Mouse (Mus musculus) E14TG2a.4 (cell line): ENCODE measurements around the gene Ybx2.
"Not testable (repeated sequence)": the region's sequence is repeated elsewhere in the genome, so short reads cannot be mapped to it uniquely, and the experiment has no call there.

ENCODE experiments used
- H3K27me3 ChIP-seq: 2 replicates; pipeline ENCODE4 v1.6.1; 2014; ENCODE audit warnings: low read length, control low read depth; ENCODE audit not compliant: insufficient read depth
- H3K36me3 ChIP-seq: 2 replicates; pipeline ENCODE4 v1.6.1; 2014; ENCODE audit warnings: low read length, control low read depth; ENCODE audit not compliant: insufficient read depth
- H3K4me1 ChIP-seq: replicated peaks from 2 replicates; pipeline ENCODE4 v1.6.1; 2014; ENCODE audit warnings: low read depth, low read length, control low read depth
- H3K4me3 ChIP-seq: replicated peaks from 2 replicates; pipeline ENCODE4 v1.5.1; 2014; ENCODE audit warnings: mild to moderate bottlenecking, low read length
- H3K9me3 ChIP-seq: 2 replicates; pipeline ENCODE4 v1.6.1; 2014; ENCODE audit warnings: low read length, control low read depth
- CTCF ChIP-seq: conservative IDR thresholded peaks from 2 replicates; pipeline ENCODE4 v1.5.1; 2014; ENCODE audit warnings: low read length
- NANOG ChIP-seq: IDR thresholded peaks from 2 replicates; pipeline ENCODE4 v1.6.1; 2014; ENCODE audit warnings: borderline replicate concordance, low read length, mixed read lengths
- POU5F1 ChIP-seq: IDR thresholded peaks from 2 replicates; pipeline ENCODE4 v1.6.1; 2014; ENCODE audit warnings: low read length, borderline replicate concordance

Gene Ybx2

DNA sequence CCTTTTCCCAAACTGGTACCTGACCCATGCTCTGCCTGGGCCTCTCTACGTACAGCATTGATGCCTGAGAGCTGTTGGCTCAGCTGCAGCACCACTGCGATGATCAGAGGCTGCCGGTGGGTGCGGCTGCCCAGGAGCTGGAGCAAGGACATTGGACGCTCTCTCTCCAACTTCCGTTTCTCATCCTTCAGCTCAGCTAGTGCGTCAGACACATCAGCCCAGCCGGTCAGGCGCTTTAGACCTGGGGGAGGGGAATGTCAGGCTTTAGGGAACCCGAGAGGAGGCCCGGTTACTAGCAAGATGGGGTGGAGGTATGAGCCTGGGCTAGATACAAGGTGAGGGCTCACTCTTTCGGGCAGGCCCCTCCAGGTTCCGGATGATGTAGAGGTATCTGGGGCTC, 9.6 kb downstream of the Ybx2 start:
- H3K9me3 ChIP-seq = no peaks in the 10 kb centered on the region
- H3K4me1 ChIP-seq = peaks cover 71% of the 10 kb centered on the region
- peaks cover 18% of the 10 kb centered on the region for H3K36me3 ChIP-seq
- TF ChIP-seq NANOG (no peak), CTCF (no peak), POU5F1 (no peak)
- no peak overlapping the region for H3K4me3 ChIP-seq
- H3K27me3 ChIP-seq = peaks cover 55% of the 10 kb centered on the region

DNA sequence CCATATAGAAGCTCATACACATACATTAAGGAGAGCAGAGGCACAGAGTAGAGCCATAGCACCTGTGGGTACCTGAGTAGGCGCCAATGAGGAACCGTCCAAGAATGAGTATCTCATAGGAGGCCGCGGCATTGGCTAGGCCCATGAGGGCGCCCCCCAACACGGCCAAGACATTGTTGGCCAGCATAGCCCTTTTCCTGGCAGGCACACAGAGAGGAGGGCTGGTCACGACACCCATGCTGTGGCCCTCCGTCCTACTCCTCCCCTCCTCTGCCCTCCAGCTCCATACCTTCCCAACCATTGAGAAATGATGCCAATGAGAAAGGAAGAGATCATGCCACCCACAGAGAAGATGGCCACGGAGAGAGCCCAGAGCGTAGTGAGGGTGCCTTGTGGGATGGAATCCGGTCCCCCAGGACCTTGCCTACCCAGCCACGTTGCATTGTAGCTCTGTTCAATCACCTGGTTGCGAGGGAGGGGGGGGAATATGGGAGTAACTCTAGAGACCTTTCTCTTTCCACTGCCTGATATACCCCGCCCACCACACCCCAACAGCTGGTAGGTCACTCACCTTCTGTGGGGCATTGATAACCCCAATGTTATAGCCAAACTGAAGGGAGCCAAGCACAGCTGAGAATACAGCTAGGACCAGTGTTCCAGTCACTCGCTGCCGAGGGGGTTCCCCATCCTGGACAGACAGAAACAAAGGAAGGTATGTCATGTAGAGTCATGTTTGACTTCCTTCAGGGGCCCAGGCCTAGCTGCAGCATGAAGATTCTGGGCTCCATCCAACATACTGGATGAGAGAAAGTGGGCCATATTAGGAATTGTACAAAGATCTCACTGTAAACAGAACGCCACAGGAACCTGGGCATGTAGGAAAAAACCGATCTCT, 10.6 kb downstream of the Ybx2 start:
- no peak for TF ChIP-seq POU5F1
- no peak for TF ChIP-seq CTCF
- TF ChIP-seq NANOG = no peak
- H3K4me3 ChIP-seq = 0 out of 2 replicates have a peak overlapping the region, but pooled peaks have one; percentile 20
- H3K36me3 ChIP-seq = peaks cover 11% of the 10 kb centered on the region
- H3K27me3 ChIP-seq = peaks cover 48% of the 10 kb centered on the region
- H3K9me3 ChIP-seq = no peaks in the 10 kb centered on the region
- peaks cover 62% of the 10 kb centered on the region for H3K4me1 ChIP-seq

DNA sequence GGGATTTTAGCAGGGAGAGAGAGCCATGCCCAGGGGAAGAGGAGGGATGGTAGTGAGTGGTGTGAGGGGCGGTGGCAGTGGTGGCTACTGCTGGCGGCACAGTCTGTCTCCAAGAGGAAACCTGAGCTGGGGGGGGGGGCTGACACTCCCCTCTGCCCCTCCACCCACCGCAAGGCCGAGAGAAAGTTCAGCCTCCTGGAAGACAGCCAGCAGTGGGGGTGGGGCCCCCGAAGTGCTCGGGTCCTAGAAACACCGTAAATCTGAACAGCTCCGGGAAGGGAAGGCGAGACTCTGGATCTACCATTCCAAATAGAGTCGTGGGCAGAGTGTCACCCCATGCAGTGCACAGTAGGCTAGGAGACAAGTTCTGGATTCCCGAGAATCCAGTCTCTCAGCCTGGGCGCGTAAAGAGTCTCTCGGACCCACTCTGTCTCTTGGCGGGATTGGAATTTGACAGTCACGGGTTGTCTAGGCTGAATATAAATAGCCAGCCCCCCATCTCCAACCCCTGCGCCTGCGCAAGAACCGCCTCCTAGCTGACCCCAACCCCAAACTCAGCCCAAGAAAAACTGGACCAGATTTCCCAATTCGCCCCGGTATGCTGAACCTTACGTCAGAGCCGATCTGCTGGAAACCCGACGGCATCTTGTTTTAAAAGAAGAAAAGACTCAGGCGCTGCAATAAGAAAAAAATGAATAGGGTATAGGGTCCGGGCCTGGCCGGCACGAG, 11.9 kb downstream of the Ybx2 start:
- no peak for TF ChIP-seq NANOG
- TF ChIP-seq POU5F1 = no peak
- TF ChIP-seq CTCF = no peak
- peaks cover 60% of the 10 kb centered on the region for H3K4me1 ChIP-seq
- peak overlapping the region; percentile 82 for H3K4me3 ChIP-seq
- no peaks in the 10 kb centered on the region for H3K9me3 ChIP-seq
- H3K27me3 ChIP-seq = peaks cover 52% of the 10 kb centered on the region
- H3K36me3 ChIP-seq = peaks cover 11% of the 10 kb centered on the region

DNA sequence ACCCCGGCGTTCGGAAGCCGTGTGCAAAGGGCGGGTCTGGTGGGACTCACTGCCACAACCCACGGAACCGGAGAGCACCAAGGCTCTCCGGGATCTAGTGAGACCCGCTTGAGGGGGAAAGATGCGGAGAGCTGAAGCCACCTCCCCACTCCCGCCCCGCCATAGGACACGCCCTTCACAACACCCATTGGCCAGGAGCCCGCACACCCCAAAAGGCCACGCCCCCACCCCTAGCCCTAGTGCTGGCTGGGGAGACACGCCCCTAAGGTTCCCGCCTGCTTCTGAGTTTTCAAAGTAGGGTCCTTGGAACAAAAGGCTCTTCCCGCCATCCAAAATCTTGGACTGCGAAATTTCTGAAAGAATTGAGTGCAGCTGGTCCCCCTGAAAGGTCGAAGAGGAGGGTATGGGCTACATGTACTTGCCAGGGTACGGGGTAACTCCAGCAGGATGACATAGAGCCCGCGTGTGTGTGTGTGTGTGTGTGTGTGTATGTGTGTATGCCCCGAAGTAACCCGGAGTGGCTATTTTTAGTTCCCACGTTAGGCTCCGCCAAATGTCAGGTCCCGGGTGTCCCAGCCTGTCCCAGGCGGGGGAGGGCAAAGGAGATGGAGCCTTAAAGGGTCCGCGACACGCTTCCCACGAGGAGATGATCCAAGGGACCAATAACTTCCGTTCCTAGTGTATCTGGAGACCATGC, 12.6 kb downstream of the Ybx2 start, which contains the start of gene Slc2a4:
Gene Slc2a4, minus strand, starts transcription at position 123 of the 697 bp plus-strand sequence.
- TF ChIP-seq CTCF (no peak), NANOG (no peak), POU5F1 (no peak)
- H3K36me3 ChIP-seq = peaks cover 11% of the 10 kb centered on the region
- peaks cover 47% of the 10 kb centered on the region for H3K27me3 ChIP-seq
- H3K4me1 ChIP-seq = peaks cover 53% of the 10 kb centered on the region
- no peaks in the 10 kb centered on the region for H3K9me3 ChIP-seq
- peak within 1 kb of the TSS; percentile 82 for H3K4me3 ChIP-seq

DNA sequence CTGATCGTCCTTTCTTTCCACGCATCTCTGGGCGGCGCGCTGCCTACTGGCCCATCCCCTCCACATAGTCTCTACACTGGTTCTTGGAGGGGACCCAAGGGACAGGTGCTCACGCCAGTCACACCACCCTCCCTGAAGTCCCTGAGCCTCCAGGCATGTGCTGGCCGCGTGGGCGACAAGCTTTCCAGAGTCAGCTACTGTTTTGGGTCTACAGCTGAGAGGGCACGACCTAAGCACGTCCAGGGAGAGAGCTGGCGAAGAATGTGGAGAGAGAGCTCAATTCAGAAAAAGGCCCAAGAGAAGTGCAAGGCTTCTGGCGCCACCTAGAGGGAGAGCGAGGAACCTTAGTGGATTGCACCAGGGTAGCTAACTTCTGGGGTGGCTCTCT, 13.2 kb downstream of the Ybx2 start:
- peaks cover 49% of the 10 kb centered on the region for H3K4me1 ChIP-seq
- peak overlapping the region; percentile 82 for H3K4me3 ChIP-seq
- peaks cover 11% of the 10 kb centered on the region for H3K36me3 ChIP-seq
- no peaks in the 10 kb centered on the region for H3K9me3 ChIP-seq
- H3K27me3 ChIP-seq = peaks cover 47% of the 10 kb centered on the region
- peak; percentile 91 for TF ChIP-seq CTCF
- TF ChIP-seq POU5F1 = no peak

DNA sequence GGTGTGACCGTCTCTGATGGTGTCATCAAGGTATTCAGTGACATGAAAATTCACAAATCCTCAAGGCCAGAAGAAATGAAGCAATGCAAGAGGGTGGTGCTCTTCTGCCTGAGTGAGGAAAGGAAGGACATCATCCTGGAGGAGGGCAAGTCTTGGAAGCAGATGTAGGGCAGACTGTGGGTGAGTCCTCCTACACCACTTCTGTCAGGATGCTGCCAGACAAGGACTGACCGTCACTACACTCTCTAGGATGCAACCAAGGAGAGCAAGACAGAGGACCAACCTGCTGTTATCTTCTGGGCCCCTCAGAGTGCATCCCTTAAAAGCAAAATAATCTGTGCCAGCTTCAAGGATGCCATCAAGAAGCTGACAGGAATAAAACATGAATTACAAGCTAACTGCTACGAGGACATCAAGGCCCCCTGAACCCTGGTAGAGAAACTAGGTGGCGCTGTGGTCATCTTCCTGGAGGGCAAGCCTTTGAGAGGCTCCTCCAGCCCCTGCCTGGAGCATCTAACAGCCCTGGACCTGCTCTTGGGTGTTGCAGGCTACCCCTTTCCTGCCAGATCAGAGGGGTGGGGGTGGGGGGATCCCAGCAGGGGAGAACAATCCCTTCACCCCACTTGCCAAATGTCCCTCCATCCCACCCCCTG, 15.3 kb downstream of the Ybx2 start:
- Histone ChIP-seq H3K4me1 (peaks cover 27% of the 10 kb centered on the region), H3K4me3 (no peak overlapping the region), H3K27me3 (peaks cover 32% of the 10 kb centered on the region), H3K9me3 (no peaks in the 10 kb centered on the region), H3K36me3 (no peaks in the 10 kb centered on the region)
- TF ChIP-seq POU5F1 = no peak
- peak; percentile 38 for TF ChIP-seq CTCF

DNA sequence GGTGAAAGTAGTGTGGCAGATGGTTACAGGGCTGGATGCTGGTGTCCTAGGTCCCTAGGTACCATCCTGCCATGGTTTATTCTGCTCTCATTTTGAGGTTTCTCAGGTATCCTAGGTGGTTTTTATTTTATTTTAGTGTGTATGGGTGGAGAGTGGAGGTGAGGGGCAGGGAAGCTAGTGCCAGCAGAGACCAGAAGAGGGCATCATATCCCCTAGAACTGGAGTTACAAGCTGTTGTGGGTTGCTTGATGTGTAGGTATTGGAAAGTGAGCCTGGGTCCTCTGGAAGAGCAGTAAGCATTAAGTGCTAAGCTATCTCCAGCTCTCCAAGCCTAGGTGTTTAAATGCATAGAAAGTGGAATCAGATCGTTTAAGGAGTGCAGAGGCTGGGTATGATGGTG, 16.7 kb downstream of the Ybx2 start:
- H3K4me1 ChIP-seq = peaks cover 14% of the 10 kb centered on the region
- TF ChIP-seq NANOG (no peak), CTCF (peak; percentile 10; the same call in 1 of the 2 replicates)
- peaks cover 21% of the 10 kb centered on the region for H3K27me3 ChIP-seq

DNA sequence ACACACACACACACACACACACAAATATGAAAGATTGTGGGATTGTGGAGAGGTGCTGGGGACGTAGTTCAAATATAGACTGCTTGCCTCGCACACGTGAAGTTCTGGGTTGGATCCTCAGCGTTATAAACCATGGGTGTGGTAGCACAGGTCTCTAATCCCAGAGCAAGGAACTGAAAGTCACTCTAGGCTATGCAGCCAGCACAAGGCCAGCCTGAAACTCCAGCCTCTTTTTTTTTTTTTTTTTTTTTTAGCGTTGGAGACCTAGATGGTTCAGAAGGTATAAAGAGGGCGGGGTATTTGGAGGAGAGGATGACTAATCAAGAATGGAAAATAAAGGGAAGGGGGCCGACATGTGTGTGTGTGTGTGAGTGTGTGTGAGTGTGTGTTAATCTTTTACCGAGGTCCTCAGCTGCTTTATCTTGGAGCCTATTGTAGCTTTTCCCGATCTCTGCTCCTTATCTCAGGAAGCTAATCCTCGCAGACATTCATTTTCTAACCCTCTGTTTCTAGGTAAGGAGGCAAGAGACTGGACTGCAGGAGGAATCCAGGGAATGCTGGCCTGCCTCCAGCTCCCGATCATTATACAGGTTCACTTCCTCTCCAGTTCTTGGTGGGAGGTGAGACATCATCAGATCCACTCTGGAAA, 17.8 kb downstream of the Ybx2 start:
- Histone ChIP-seq H3K27me3 (peaks cover 13% of the 10 kb centered on the region; the same call in 1 of the 2 replicates), H3K9me3 (no peaks in the 10 kb centered on the region), H3K36me3 (no peaks in the 10 kb centered on the region), H3K4me1 (peaks cover 5% of the 10 kb centered on the region), H3K4me3 (no peak overlapping the region)
- no peak for TF ChIP-seq NANOG

More for the DNA sequence above, 16.7 kb downstream of the Ybx2 start:
- Histone ChIP-seq H3K9me3 (no peaks in the 10 kb centered on the region), H3K4me3 (no peak overlapping the region), H3K36me3 (no peaks in the 10 kb centered on the region)

DNA sequence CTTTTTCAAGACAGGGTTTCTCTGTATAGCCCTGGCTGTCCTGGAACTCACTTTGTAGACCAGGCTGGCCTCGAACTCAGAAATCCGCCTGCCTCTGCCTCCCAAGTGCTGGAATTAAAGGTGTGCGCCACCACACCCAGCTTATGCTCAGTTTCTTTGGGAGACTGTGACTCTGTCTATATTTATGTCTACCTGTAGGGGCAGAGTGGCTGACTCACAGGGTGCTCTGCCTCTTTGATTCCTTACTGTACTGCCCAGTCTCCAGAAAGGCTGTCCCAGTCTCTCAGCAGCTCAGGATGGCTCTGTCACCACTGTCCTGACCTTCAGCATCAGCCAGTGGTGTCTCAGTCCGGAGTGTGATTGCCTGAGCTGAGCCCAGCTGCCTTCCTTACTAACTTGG, 20.0 kb downstream of the Ybx2 start:
- not testable (repeated sequence) for H3K36me3 ChIP-seq, H3K4me1 ChIP-seq, H3K9me3 ChIP-seq, H3K27me3 ChIP-seq, H3K4me3 ChIP-seq
